Mouse (Mus musculus): ENCODE measurements around the gene St6galnac3. TPM values are rescaled to one million over a fixed set of nuclear protein-coding genes. Genes with fewer than 3 reads are reported as not detected.
A peak's percentile ranks its signal among the peaks of the same experiment; 100 is the strongest.

St6galnac3 gene
- polyA plus RNA-seq, 1 experiment: 3.2 TPM

DNA sequence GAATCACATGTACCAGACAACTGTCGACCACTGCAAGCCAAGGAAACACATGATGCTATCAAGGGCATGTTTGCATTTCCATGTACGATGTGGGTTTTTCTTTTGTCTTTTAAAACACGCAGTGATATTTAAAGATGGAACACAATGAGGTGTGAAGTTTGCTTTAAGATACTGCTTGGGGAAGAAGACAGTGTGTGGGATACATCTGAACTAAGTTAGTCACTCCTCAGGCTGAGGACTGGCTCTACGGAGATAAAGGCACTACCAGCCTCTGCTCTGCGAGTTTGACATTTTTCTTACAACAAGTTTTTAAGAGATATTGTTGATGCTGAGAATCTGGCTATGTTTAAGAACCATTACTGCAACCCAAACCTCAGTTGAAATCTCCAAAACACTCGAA, 316.6 kb downstream of the St6galnac3 start:
- 95% methylated on average over 6 of the region's 6 CpGs for WGBS
- H3K4me3 ChIP-seq (ENCODE audit: insufficient read depth, low read depth, low read length): no peak overlapping the region
- no peaks in the 10 kb centered on the region for H3K36me3 ChIP-seq (ENCODE audit: control insufficient read depth, insufficient read depth, low read length)
- H3K4me1 ChIP-seq (ENCODE audit: control insufficient read depth, insufficient read depth, low read length): no peaks in the 10 kb centered on the region
- no peaks in the 10 kb centered on the region for H3K27me3 ChIP-seq (replicated peaks; ENCODE audit: control insufficient read depth, insufficient read depth, low read length)
- no peak for TF ChIP-seq POLR2A (IDR thresholded peaks at IDR 0.05; ENCODE audit: low read depth, low read length)
- DNase-seq: no peak
- H3K27ac ChIP-seq (ENCODE audit: insufficient read depth, low read depth, low read length): no peak overlapping the region

DNA sequence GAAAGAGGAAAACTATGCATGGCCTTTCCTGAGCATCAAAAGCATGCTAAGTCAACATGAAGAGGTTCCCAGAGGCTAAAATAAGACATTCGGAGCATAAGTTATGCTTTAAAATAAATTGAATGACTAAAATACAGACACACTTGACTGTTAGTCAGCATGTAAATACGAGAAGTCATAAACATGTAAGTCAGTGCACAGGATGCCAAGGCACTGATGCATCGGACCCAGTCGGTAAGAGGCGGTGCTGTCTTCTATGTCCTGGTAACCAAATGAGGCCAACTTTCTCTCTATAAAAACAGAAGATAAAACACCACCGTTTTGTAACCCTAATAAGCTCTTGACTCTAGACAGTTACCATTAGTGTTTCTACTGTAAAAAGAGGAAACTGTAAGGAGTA, 317.3 kb downstream of the St6galnac3 start:
- no peak for DNase-seq
- H3K4me1 ChIP-seq (ENCODE audit: control insufficient read depth, insufficient read depth, low read length): no peaks in the 10 kb centered on the region
- no peak overlapping the region for H3K27ac ChIP-seq (ENCODE audit: insufficient read depth, low read depth, low read length)
- no peaks in the 10 kb centered on the region for H3K36me3 ChIP-seq (ENCODE audit: control insufficient read depth, insufficient read depth, low read length)
- TF ChIP-seq POLR2A (IDR thresholded peaks at IDR 0.05; ENCODE audit: low read depth, low read length) (no peak), CTCF (conservative IDR thresholded peaks at IDR 0.05; ENCODE audit: insufficient read depth, insufficient read length, low read depth, low read length) (no peak)
- WGBS: 73% methylated on average over 6 of the region's 6 CpGs
- no peak overlapping the region for H3K4me3 ChIP-seq (ENCODE audit: insufficient read depth, low read depth, low read length)
- H3K27me3 ChIP-seq (replicated peaks; ENCODE audit: control insufficient read depth, insufficient read depth, low read length): no peaks in the 10 kb centered on the region

DNA sequence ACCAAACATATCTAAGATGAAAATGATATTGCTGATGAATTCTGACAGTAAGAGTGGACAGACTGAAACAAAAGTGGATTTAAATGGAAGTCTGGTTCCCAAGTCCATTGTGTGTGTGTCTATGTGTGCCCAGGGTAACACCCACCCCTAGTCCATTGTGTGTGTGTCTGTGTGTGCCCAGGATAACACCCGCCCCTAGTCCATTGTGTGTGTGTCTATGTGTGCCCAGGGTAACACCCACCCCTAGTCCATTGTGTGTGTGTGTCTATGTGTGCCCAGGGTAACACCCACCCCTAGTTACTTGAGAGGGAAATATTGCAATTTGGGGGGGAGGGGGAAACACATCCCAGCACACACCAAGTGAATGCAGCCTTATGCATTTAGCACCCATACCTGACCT, 318.1 kb downstream of the St6galnac3 start:
- TF ChIP-seq CTCF (conservative IDR thresholded peaks at IDR 0.05; ENCODE audit: insufficient read depth, insufficient read length, low read depth, low read length) (no peak), POLR2A (IDR thresholded peaks at IDR 0.05; ENCODE audit: low read depth, low read length) (no peak)

DNA sequence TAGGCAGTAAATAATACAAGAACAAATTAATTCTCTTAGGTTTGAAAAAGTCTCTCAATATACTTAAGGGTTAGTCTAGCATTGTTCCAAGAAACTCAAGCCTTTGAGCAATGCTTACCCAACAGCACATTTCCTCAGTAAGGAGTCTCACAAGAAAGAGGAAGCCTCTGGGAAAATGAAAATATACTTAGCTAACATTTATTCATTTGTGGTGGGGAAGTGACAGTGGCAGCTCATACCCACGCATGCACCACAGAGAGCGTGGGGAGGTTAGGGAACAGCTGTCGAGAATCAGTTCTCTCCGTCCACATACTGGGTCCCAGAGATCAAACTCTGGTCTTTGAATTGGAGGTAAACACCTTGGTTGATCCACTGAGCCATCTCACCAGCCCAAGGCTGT, 318.8 kb downstream of the St6galnac3 start:
- H3K27ac ChIP-seq (ENCODE audit: insufficient read depth, low read depth, low read length): no peak overlapping the region
- H3K27me3 ChIP-seq (replicated peaks; ENCODE audit: control insufficient read depth, insufficient read depth, low read length): no peaks in the 10 kb centered on the region
- no peak for TF ChIP-seq POLR2A (IDR thresholded peaks at IDR 0.05; ENCODE audit: low read depth, low read length)
- TF ChIP-seq CTCF (conservative IDR thresholded peaks at IDR 0.05; ENCODE audit: insufficient read depth, insufficient read length, low read depth, low read length): no peak

More for the DNA sequence above, 318.1 kb downstream of the St6galnac3 start:
- Histone ChIP-seq H3K36me3 (ENCODE audit: control insufficient read depth, insufficient read depth, low read length) (no peaks in the 10 kb centered on the region), H3K4me1 (ENCODE audit: control insufficient read depth, insufficient read depth, low read length) (no peaks in the 10 kb centered on the region), H3K27me3 (replicated peaks; ENCODE audit: control insufficient read depth, insufficient read depth, low read length) (no peaks in the 10 kb centered on the region), H3K27ac (ENCODE audit: insufficient read depth, low read depth, low read length) (no peak overlapping the region), H3K4me3 (ENCODE audit: insufficient read depth, low read depth, low read length) (no peak overlapping the region)
- DNase-seq: no peak
- 92% methylated on average over 1 of the region's 1 CpGs for WGBS

DNA sequence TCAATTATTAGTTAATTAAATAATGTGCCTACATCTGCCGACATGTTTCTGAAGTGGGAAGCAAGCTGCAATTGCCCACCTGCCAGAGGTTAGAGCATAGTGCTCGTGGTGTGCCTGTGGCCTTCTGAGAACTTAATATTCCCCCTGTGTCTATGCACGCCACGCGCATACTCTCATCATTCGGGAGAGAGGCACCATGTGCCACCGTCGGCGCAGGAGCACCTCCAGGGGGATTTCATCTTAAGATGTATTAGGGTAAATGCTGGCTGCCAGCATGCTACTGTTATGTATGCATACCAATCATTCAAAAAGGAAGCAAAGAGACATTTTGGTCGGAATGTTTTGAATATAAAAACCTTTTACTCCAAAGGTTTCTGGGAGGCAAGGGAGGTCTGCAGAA, 319.3 kb downstream of the St6galnac3 start:
- DNase-seq: no peak

More for the DNA sequence above, 318.8 kb downstream of the St6galnac3 start:
- no peaks in the 10 kb centered on the region for H3K36me3 ChIP-seq (ENCODE audit: control insufficient read depth, insufficient read depth, low read length)
- no peaks in the 10 kb centered on the region for H3K4me1 ChIP-seq (ENCODE audit: control insufficient read depth, insufficient read depth, low read length)
- 81% methylated on average over 4 of the region's 4 CpGs for WGBS
- DNase-seq: no peak
- no peak overlapping the region for H3K4me3 ChIP-seq (ENCODE audit: insufficient read depth, low read depth, low read length)

DNA sequence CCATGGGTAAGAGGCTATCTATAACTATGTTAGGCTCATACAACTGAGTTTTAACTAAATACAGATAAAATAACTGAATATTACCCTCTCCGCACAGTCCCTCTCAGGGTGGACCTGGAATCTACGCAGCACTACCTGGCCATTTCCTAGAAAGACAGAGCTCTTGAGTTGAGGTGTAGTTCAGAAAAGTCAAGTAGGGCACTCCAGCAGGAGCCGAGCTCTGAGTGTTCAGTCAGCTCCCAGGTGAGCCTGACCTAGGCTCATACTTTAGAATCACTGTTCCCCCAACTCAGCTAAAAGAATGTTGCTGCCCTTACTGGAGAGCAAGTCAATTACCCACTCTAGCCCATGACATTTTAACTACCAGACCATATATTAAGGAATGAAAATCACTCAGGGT, 324.7 kb downstream of the St6galnac3 start:
- WGBS: 87% methylated on average over 3 of the region's 3 CpGs
- H3K4me3 ChIP-seq (ENCODE audit: insufficient read depth, low read depth, low read length): no peak overlapping the region
- TF ChIP-seq POLR2A (IDR thresholded peaks at IDR 0.05; ENCODE audit: low read depth, low read length): no peak
- no peak for TF ChIP-seq CTCF (conservative IDR thresholded peaks at IDR 0.05; ENCODE audit: insufficient read depth, insufficient read length, low read depth, low read length)
- no peak for DNase-seq
- no peak overlapping the region for H3K27ac ChIP-seq (ENCODE audit: insufficient read depth, low read depth, low read length)
- no peaks in the 10 kb centered on the region for H3K36me3 ChIP-seq (ENCODE audit: control insufficient read depth, insufficient read depth, low read length)
- H3K27me3 ChIP-seq (replicated peaks; ENCODE audit: control insufficient read depth, insufficient read depth, low read length): no peaks in the 10 kb centered on the region
- H3K4me1 ChIP-seq (ENCODE audit: control insufficient read depth, insufficient read depth, low read length): no peaks in the 10 kb centered on the region

More for the DNA sequence above, 319.3 kb downstream of the St6galnac3 start:
- TF ChIP-seq CTCF (conservative IDR thresholded peaks at IDR 0.05; ENCODE audit: insufficient read depth, insufficient read length, low read depth, low read length) (no peak), POLR2A (IDR thresholded peaks at IDR 0.05; ENCODE audit: low read depth, low read length) (no peak)
- Histone ChIP-seq H3K27me3 (replicated peaks; ENCODE audit: control insufficient read depth, insufficient read depth, low read length) (no peaks in the 10 kb centered on the region), H3K4me1 (ENCODE audit: control insufficient read depth, insufficient read depth, low read length) (no peaks in the 10 kb centered on the region), H3K27ac (ENCODE audit: insufficient read depth, low read depth, low read length) (no peak overlapping the region), H3K4me3 (ENCODE audit: insufficient read depth, low read depth, low read length) (no peak overlapping the region), H3K36me3 (ENCODE audit: control insufficient read depth, insufficient read depth, low read length) (no peaks in the 10 kb centered on the region)
- WGBS: 83% methylated on average over 10 of the region's 10 CpGs

DNA sequence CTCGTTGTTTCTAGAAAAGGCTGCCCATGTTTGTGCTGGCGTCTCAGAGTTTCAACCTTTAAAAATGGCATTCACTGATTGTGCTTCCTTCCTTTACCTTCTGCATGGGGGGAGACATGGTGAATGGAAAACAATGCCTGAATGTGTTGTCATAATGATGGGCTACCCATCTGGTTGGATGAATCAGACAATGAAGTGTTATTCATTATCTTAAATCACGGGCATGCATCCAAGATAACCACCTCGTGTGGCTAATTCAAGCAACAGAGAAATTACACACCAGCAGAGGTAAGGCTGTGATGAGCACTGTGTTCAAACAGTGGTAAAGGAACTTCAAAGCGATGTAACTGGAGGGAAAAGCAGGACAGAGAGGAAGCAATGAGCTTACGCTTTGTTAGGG, 325.4 kb downstream of the St6galnac3 start:
- Histone ChIP-seq H3K4me1 (ENCODE audit: control insufficient read depth, insufficient read depth, low read length) (no peaks in the 10 kb centered on the region), H3K4me3 (ENCODE audit: insufficient read depth, low read depth, low read length) (no peak overlapping the region), H3K27ac (ENCODE audit: insufficient read depth, low read depth, low read length) (no peak overlapping the region), H3K36me3 (ENCODE audit: control insufficient read depth, insufficient read depth, low read length) (no peaks in the 10 kb centered on the region), H3K27me3 (replicated peaks; ENCODE audit: control insufficient read depth, insufficient read depth, low read length) (no peaks in the 10 kb centered on the region)
- 65% methylated on average over 6 of the region's 6 CpGs for WGBS
- DNase-seq: peak; percentile 12
- TF ChIP-seq POLR2A (IDR thresholded peaks at IDR 0.05; ENCODE audit: low read depth, low read length): no peak
- no peak for TF ChIP-seq CTCF (conservative IDR thresholded peaks at IDR 0.05; ENCODE audit: insufficient read depth, insufficient read length, low read depth, low read length)

DNA sequence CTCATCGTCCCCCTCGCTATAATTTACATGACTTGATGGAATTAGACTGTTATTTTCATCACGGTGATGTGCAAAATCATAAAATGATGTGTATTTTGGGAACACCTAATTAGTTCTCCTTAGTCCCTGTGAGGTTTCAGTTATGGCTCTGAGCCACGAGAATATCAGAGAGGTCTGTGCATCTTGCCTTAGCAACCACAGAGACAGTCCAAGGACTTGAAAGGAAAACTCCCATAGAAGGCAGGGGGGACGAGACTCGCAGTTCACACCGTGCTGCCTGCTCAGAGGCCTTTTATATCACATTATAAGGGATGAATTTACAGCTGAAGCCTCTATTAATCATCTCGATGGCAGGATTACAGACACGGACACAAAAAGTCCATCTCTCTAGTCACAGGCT, 327.2 kb downstream of the St6galnac3 start:
- Histone ChIP-seq H3K4me1 (ENCODE audit: control insufficient read depth, insufficient read depth, low read length) (no peaks in the 10 kb centered on the region), H3K27ac (ENCODE audit: insufficient read depth, low read depth, low read length) (no peak overlapping the region), H3K27me3 (replicated peaks; ENCODE audit: control insufficient read depth, insufficient read depth, low read length) (no peaks in the 10 kb centered on the region), H3K4me3 (ENCODE audit: insufficient read depth, low read depth, low read length) (no peak overlapping the region), H3K36me3 (ENCODE audit: control insufficient read depth, insufficient read depth, low read length) (no peaks in the 10 kb centered on the region)
- TF ChIP-seq POLR2A (IDR thresholded peaks at IDR 0.05; ENCODE audit: low read depth, low read length) (no peak), CTCF (conservative IDR thresholded peaks at IDR 0.05; ENCODE audit: insufficient read depth, insufficient read length, low read depth, low read length) (no peak)
- no peak for DNase-seq
- 85% methylated on average over 9 of the region's 9 CpGs for WGBS
